ENCODE assay signal across 1 mouse cellular context in genomic region chr13:106998671-106999070, GRCm38 (mm10).
TF ChIP-seq lines count a peak whose summit lies in the region.

No protein-coding gene starts in this region.

TF ChIP-seq in MEL, 35 proteins besides CTCF, POLR2A, EP300 and RAD21 (continued from another document):
- TF ChIP-seq NRF1 (IDR thresholded peaks at IDR 0.05; ENCODE audit: insufficient read depth, low read depth, low read length, poor library complexity, severe bottlenecking), result no peak
- TF ChIP-seq ZKSCAN1 (IDR thresholded peaks at IDR 0.05; ENCODE audit: low read depth, low read length), result no peak
- peak; percentile 72 for TF ChIP-seq MAX (IDR thresholded peaks at IDR 0.05; ENCODE audit: low read length)
- peak; percentile 94 for TF ChIP-seq MXI1 (IDR thresholded peaks at IDR 0.05; ENCODE audit: low read depth, low read length)
- no peak for TF ChIP-seq UBTF (IDR thresholded peaks at IDR 0.05; ENCODE audit: borderline replicate concordance, insufficient read depth, low read depth, low read length)
- TF ChIP-seq TAL1 (IDR thresholded peaks at IDR 0.05; ENCODE audit: low read length), result peak; percentile 74
- TF ChIP-seq KAT2A (conservative IDR thresholded peaks at IDR 0.05; ENCODE audit: low read depth, low read length), result no peak; the same call in 1 of the 2 replicates
